ENCODE assay signal across 25 mouse cellular contexts in the genomic region with DNA sequence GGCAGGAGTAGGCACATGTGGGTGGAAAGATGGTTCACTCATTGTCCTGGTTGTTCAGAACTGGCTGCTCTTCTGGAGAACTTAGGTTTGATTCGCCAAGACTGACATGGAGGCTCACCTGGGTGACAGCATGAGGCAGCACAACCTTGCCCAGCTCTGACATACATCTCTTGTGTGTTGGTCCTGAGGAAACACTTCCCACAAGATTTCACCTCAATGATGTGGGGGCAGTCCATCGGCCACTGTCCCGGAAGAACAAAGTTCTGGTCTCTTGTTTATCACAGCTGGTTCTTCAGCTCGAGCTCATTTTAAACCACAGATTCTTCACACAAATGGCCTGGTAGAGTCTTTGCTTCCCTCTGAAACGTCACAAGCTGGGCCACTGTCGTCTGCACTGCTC. TPM values are rescaled to one million over a fixed set of nuclear protein-coding genes. Genes with fewer than 3 reads are reported as not detected.
A peak's percentile ranks its signal among the peaks of the same experiment; 100 is the strongest.
DNase-seq lines count a peak whose midpoint lies in the region; ATAC-seq and TF ChIP-seq lines count a peak whose summit lies in the region.
"Had no signal": no experiment of that assay in that cellular context is flagged by ENCODE, and none has a peak within 500 bp of the region (broad histone marks: within the 10 kb centered on the region; RNA-seq: fewer than 3 reads in every experiment).

No protein-coding gene starts in this region.

- H3K4me1 ChIP-seq in liver, embryonic 16.5 days (ENCODE audit: control insufficient read depth, low read depth, low read length): peaks cover 17% of the 10 kb centered on the region
- peaks cover 2% of the 10 kb centered on the region for H3K4me1 ChIP-seq in liver, embryonic 11.5 days (replicated peaks; ENCODE audit: control insufficient read depth, insufficient read depth, low read length)
- H3K4me1 ChIP-seq in thymus, adult 2 months (replicated peaks; ENCODE audit: control insufficient read depth, insufficient read depth, low read length): peaks cover 15% of the 10 kb centered on the region
- H3K4me1 ChIP-seq in forebrain, embryonic 14.5 days (ENCODE audit: control insufficient read depth, insufficient read depth, low read length): no peaks in the 10 kb centered on the region
- H3K4me1 ChIP-seq: forebrain, embryonic 10.5 days; heart, embryonic 10.5 days had no signal

- no peak for TF ChIP-seq CTCF in thymus, adult 2 months (IDR thresholded peaks at IDR 0.05; ENCODE audit: borderline replicate concordance, control insufficient read depth, extremely low read depth, insufficient read depth, low read length, poor library complexity)

- H3K9ac ChIP-seq in liver, embryonic 16.5 days (ENCODE audit: low read depth, low read length): no peak overlapping the region
- no peak overlapping the region for H3K9ac ChIP-seq in liver, embryonic 11.5 days (ENCODE audit: low read depth, low read length)
- H3K9ac ChIP-seq in forebrain, embryonic 14.5 days (ENCODE audit: low read length): no peak overlapping the region
- H3K9ac ChIP-seq: forebrain, embryonic 13.5 days; forebrain, postnatal 0 days; heart, embryonic 13.5 days; hindbrain, embryonic 14.5 days had no signal

- peak overlapping the region; percentile 62; the same call in 1 of the 2 replicates for H3K27ac ChIP-seq in liver, embryonic 16.5 days (ENCODE audit: low read length)
- no peak overlapping the region for H3K27ac ChIP-seq in liver, embryonic 11.5 days (ENCODE audit: low read depth, low read length)
- peak overlapping the region; percentile 13; the same call in 1 of the 2 replicates for H3K27ac ChIP-seq in thymus, adult 2 months (ENCODE audit: control insufficient read depth, insufficient read depth, low read length)
- no peak overlapping the region for H3K27ac ChIP-seq in forebrain, embryonic 14.5 days (ENCODE audit: low read depth, low read length)
- H3K27ac ChIP-seq: forebrain, embryonic 10.5 days; forebrain, embryonic 13.5 days; gastrocnemius, adult 2 months; heart, adult 2 months; heart, embryonic 10.5 days; heart, embryonic 13.5 days; hindbrain, embryonic 14.5 days; hindbrain, postnatal 0 days had no signal

- WGBS in liver, embryonic 16.5 days (ENCODE audit: insufficient replicate concordance): 71% methylated on average over 6 of the region's 6 CpGs
- WGBS in liver, embryonic 11.5 days: 78% methylated on average over 6 of the region's 6 CpGs
- WGBS in thymus, adult 2 months: 62% methylated on average over 6 of the region's 6 CpGs
- 95% methylated on average over 6 of the region's 6 CpGs for WGBS in forebrain, embryonic 14.5 days

- TF ChIP-seq POLR2A in thymus, adult 2 months (IDR thresholded peaks at IDR 0.05; ENCODE audit: control insufficient read depth, extremely low read depth, insufficient read depth, low read length, poor library complexity): no peak

- H3K27me3 ChIP-seq in liver, embryonic 16.5 days (ENCODE audit: control insufficient read depth, insufficient read depth, low read depth, low read length): no peaks in the 10 kb centered on the region
- no peaks in the 10 kb centered on the region for H3K27me3 ChIP-seq in liver, embryonic 11.5 days (replicated peaks; ENCODE audit: control insufficient read depth, insufficient read depth, low read length)
- H3K27me3 ChIP-seq in thymus, adult 2 months (ENCODE audit: control insufficient read depth, insufficient read depth, low read length): no peaks in the 10 kb centered on the region
- no peaks in the 10 kb centered on the region for H3K27me3 ChIP-seq in forebrain, embryonic 14.5 days (replicated peaks; ENCODE audit: control insufficient read depth, insufficient read depth, low read length)
- H3K27me3 ChIP-seq: forebrain, embryonic 13.5 days; heart, embryonic 13.5 days had no signal

- H3K4me2 ChIP-seq in liver, embryonic 16.5 days (ENCODE audit: low read depth, low read length): no peak overlapping the region; the same call in 1 of the 2 replicates
- H3K4me2 ChIP-seq in liver, embryonic 11.5 days: no peak overlapping the region
- H3K4me2 ChIP-seq in forebrain, embryonic 14.5 days (ENCODE audit: low read length): no peak overlapping the region
- H3K4me2 ChIP-seq: forebrain, embryonic 13.5 days; heart, embryonic 13.5 days; hindbrain, embryonic 14.5 days had no signal

- H3K36me3 ChIP-seq in liver, embryonic 16.5 days (ENCODE audit: control insufficient read depth, insufficient read depth): no peaks in the 10 kb centered on the region
- H3K36me3 ChIP-seq in liver, embryonic 11.5 days (ENCODE audit: control insufficient read depth, insufficient read depth, low read length): no peaks in the 10 kb centered on the region
- H3K36me3 ChIP-seq in thymus, adult 2 months (ENCODE audit: control insufficient read depth, insufficient read depth, low read length): no peaks in the 10 kb centered on the region
- H3K36me3 ChIP-seq in forebrain, embryonic 14.5 days (ENCODE audit: control insufficient read depth, insufficient read depth, low read length): no peaks in the 10 kb centered on the region

- no peak overlapping the region for H3K4me3 ChIP-seq in liver, embryonic 16.5 days (ENCODE audit: low read depth, low read length)
- H3K4me3 ChIP-seq in liver, embryonic 11.5 days (ENCODE audit: low read depth, low read length): no peak overlapping the region
- H3K4me3 ChIP-seq in thymus, adult 2 months (ENCODE audit: control insufficient read depth, insufficient read depth, low read length): no peak overlapping the region
- no peak overlapping the region for H3K4me3 ChIP-seq in forebrain, embryonic 14.5 days (ENCODE audit: low read depth, low read length)
- H3K4me3 ChIP-seq: forebrain, embryonic 10.5 days; forebrain, embryonic 13.5 days; gastrocnemius, adult 2 months; heart, adult 2 months; heart, embryonic 10.5 days; heart, embryonic 13.5 days had no signal

- ATAC-seq in liver, embryonic 16.5 days (ENCODE audit: low read depth): no peak
- no peak for ATAC-seq in liver, embryonic 11.5 days (replicated peaks; ENCODE audit: low FRiP score)
- ATAC-seq in forebrain, embryonic 14.5 days: no peak
- ATAC-seq: forebrain, embryonic 13.5 days; forebrain, postnatal 0 days; hindbrain, postnatal 0 days had no signal

- peak; percentile 84 for DNase-seq in heart, adult 11 months
- no peak for DNase-seq in heart, adult 18-20 months
- DNase-seq in liver, embryonic 11.5 days (ENCODE audit: low spot score): no peak
- no peak for DNase-seq in thymus, adult 2 months
- no peak for DNase-seq in thymus, adult 18-20 months
- peak; percentile 30 to 56 for DNase-seq in natural killer cell, adult 2 months (ENCODE audit: low spot score in 2 of 2)
- DNase-seq in forebrain, embryonic 14.5 days (ENCODE audit: low spot score): no peak
- DNase-seq: adrenal gland, adult 2 months; adrenal gland, postnatal 14 days; cerebellum, adult 11 months; cerebellum, adult 8-10 months; cerebellum, postnatal 14 days; forebrain, postnatal 0 days; gastrocnemius, adult 2 months; gastrocnemius, postnatal 14 days; heart, adult 2 months; heart, postnatal 14 days; heart, postnatal 4 days had no signal

- H3K9me3 ChIP-seq in liver, embryonic 16.5 days (replicated peaks; ENCODE audit: control insufficient read depth, low read length): peaks cover 3% of the 10 kb centered on the region
- H3K9me3 ChIP-seq in liver, embryonic 11.5 days (ENCODE audit: control insufficient read depth, low read length): peaks cover 2% of the 10 kb centered on the region; the same call in 1 of the 2 replicates
- H3K9me3 ChIP-seq in forebrain, embryonic 14.5 days (replicated peaks; ENCODE audit: control insufficient read depth, low read length): no peaks in the 10 kb centered on the region

RNA-seq across cellular contexts. Expression of a gene that starts 10.7 kb away (rescaled TPM):
- total RNA-seq in heart, adult 18-20 months (2021): 10 to 100 TPM; 59.7 to 88.7 TPM
- polyA plus RNA-seq in liver, embryonic 16.5 days (2015; fragmentation: Nextera tagmentation; extraction: Ambion mirVana): 15.9 and 18.0 TPM in 2 replicates
- polyA plus RNA-seq in liver, embryonic 11.5 days (2014; fragmentation: Nextera tagmentation; extraction: Ambion mirVana): 31.2 and 32.9 TPM in 2 replicates
- 65.1 and 79.5 TPM in 2 replicates for polyA plus RNA-seq in thymus, adult 2 months (2012; rRNA removed)
- 27.1 and 42.0 TPM in 2 replicates for polyA plus RNA-seq in forebrain, embryonic 14.5 days (2014; fragmentation: Nextera tagmentation; extraction: Ambion mirVana)

Comparison
In these comparisons a context has a peak if more than half of its experiments do, and no peak if none do; other contexts are left out.
1. DNase-seq: peak in heart, adult 11 months (single experiment) and natural killer cell, adult 2 months (2 of 2); none in heart, adult 18-20 months (0 of 2), liver, embryonic 11.5 days (single experiment), thymus, adult 2 months (single experiment), thymus, adult 18-20 months (0 of 2) and forebrain, embryonic 14.5 days (single experiment).
2. H3K27ac ChIP-seq: peak in liver, embryonic 16.5 days (single experiment) and thymus, adult 2 months (single experiment); none in liver, embryonic 11.5 days (single experiment) and forebrain, embryonic 14.5 days (single experiment).